In the genomic region with DNA sequence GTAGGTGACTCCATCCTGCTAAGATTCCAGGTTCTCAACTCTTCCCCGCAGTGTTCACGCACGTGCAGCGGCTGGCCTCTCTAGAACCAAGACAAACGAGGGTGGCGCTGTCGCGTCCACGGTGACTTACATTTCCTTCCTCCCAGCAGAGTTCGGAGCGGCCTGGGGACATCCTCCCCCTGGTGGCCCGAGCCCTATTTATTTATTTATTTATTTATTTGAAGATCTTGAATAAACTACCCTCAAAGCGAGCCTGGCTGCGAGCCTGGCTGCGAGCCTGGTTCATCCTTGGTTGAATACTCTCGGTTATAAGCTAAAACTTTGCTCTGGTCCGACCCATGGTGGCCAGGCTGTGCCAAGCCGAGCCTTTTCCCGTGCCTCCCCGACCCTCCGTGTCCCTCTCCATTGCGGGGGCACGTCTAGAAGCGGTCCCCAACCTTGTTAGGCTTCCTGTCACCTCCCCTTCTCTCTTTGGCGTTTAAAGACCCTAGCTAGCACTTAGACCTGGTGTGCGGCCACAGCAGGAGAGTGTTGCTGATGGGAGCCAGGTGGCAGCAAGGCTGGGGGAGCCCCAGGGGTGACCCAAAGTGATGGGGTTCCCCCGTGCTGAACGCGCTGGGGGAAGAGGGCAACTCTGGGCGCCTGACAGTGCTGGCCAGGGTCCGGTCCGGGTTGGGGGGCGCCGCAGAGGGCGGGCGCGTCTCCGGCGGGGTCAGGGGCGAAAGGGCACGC, we compare ENCODE assay signal across 10 mouse cellular contexts. TPM values are rescaled to one million over a fixed set of nuclear protein-coding genes. Genes with fewer than 3 reads are reported as not detected.
DNase-seq lines count a peak whose midpoint lies in the region; ATAC-seq and TF ChIP-seq lines count a peak whose summit lies in the region.
"Had no signal": no experiment of that assay in that cellular context is flagged by ENCODE, and none has a peak within 500 bp of the region (broad histone marks: within the 10 kb centered on the region; RNA-seq: fewer than 3 reads in every experiment).

No protein-coding gene starts in this region.

- peak; percentile 67 for DNase-seq in gastrocnemius, adult 2 months
- DNase-seq in gastrocnemius, postnatal 25 days = no peak
- peak; percentile 84 for DNase-seq in ZHBTc4 (ENCODE audit: low read depth, low spot score)
- DNase-seq in forebrain, embryonic 10.5 days (ENCODE audit: extremely low spot score, low spot score) = peak; percentile 71
- peak; percentile 74 for DNase-seq in midbrain, postnatal 0 days (ENCODE audit: low spot score)
- peak; percentile 50 for DNase-seq in thymus, postnatal 25 days

- H3K36me3 ChIP-seq in forebrain, embryonic 10.5 days (replicated peaks) = no peaks in the 10 kb centered on the region
- no peaks in the 10 kb centered on the region for H3K36me3 ChIP-seq in hindbrain, embryonic 16.5 days (ENCODE audit: control insufficient read depth, insufficient read depth, low read length)
- H3K36me3 ChIP-seq in liver, embryonic 12.5 days = no peaks in the 10 kb centered on the region
- no peaks in the 10 kb centered on the region for H3K36me3 ChIP-seq in midbrain, postnatal 0 days (ENCODE audit: insufficient read depth, low read length)

- H3K27ac ChIP-seq in gastrocnemius, adult 2 months = no peak overlapping the region
- peak overlapping the region; percentile 77 for H3K27ac ChIP-seq in forebrain, embryonic 10.5 days
- H3K27ac ChIP-seq in hindbrain, embryonic 16.5 days (ENCODE audit: low read depth, low read length) = no peak overlapping the region
- H3K27ac ChIP-seq in liver, embryonic 12.5 days = peak overlapping the region; percentile 67
- H3K27ac ChIP-seq in midbrain, postnatal 0 days (ENCODE audit: low read depth, low read length) = no peak overlapping the region

- peaks cover 83% of the 10 kb centered on the region for H3K27me3 ChIP-seq in forebrain, embryonic 10.5 days (ENCODE audit: poor library complexity, severe bottlenecking)
- peaks cover 41% of the 10 kb centered on the region for H3K27me3 ChIP-seq in hindbrain, embryonic 16.5 days (replicated peaks; ENCODE audit: control insufficient read depth, insufficient read depth, low read length)
- peaks cover 83% of the 10 kb centered on the region for H3K27me3 ChIP-seq in liver, embryonic 12.5 days (replicated peaks)
- peaks cover 46% of the 10 kb centered on the region for H3K27me3 ChIP-seq in midbrain, postnatal 0 days (ENCODE audit: insufficient read depth, low read length)

- H3K4me1 ChIP-seq in forebrain, embryonic 10.5 days = peaks cover 67% of the 10 kb centered on the region
- H3K4me1 ChIP-seq in hindbrain, embryonic 16.5 days (ENCODE audit: control insufficient read depth, insufficient read depth, low read depth, low read length) = peaks cover 29% of the 10 kb centered on the region
- H3K4me1 ChIP-seq in liver, embryonic 12.5 days = peaks cover 25% of the 10 kb centered on the region
- H3K4me1 ChIP-seq in midbrain, postnatal 0 days (ENCODE audit: insufficient read depth, low read length) = peaks cover 4% of the 10 kb centered on the region; the same call in 1 of the 2 replicates

- peak overlapping the region; percentile 54 for H3K4me3 ChIP-seq in gastrocnemius, adult 2 months
- H3K4me3 ChIP-seq in forebrain, embryonic 10.5 days = peak overlapping the region; percentile 48
- peak overlapping the region; percentile 19 for H3K4me3 ChIP-seq in hindbrain, embryonic 16.5 days (ENCODE audit: low read length)
- H3K4me3 ChIP-seq in liver, embryonic 12.5 days = peak overlapping the region; percentile 21
- H3K4me3 ChIP-seq in midbrain, postnatal 0 days (ENCODE audit: low read depth, low read length) = peak overlapping the region; percentile 28

- intact Hi-C loops in gastrocnemius, adult 2 months (cut with DNase I) = no loop called here

- peak; percentile 55; the same call in 1 of the 2 replicates for ATAC-seq in hindbrain, embryonic 16.5 days
- ATAC-seq in liver, embryonic 12.5 days = no peak; the same call in 1 of the 2 replicates
- ATAC-seq in midbrain, postnatal 0 days (ENCODE audit: low FRiP score) = peak; percentile 9; the same call in 1 of the 2 replicates

- WGBS in forebrain, embryonic 10.5 days = under 1% methylated on average over 37 of the region's 41 CpGs
- WGBS in hindbrain, embryonic 16.5 days = under 1% methylated on average over 39 of the region's 41 CpGs
- WGBS in liver, embryonic 12.5 days (ENCODE audit: insufficient replicate concordance) = 2% methylated on average over 40 of the region's 41 CpGs
- 2% methylated on average over 38 of the region's 41 CpGs for WGBS in midbrain, postnatal 0 days

- H3K9ac ChIP-seq in hindbrain, embryonic 16.5 days (ENCODE audit: low read depth, low read length) = no peak overlapping the region
- no peak overlapping the region for H3K9ac ChIP-seq in liver, embryonic 12.5 days
- H3K9ac ChIP-seq in midbrain, postnatal 0 days (replicated peaks; ENCODE audit: low read length, poor library complexity, severe bottlenecking) = no peak overlapping the region

- peak; percentile 48 for TF ChIP-seq CTCF in gastrocnemius, adult 2 months (IDR thresholded peaks at IDR 0.05)
- peak; percentile 70 for TF ChIP-seq CTCF in midbrain, postnatal 0 days (IDR thresholded peaks at IDR 0.05)

- peak overlapping the region; percentile 47 for H3K4me2 ChIP-seq in hindbrain, embryonic 16.5 days (ENCODE audit: low read length)
- peak overlapping the region; percentile 53 for H3K4me2 ChIP-seq in liver, embryonic 12.5 days
- H3K4me2 ChIP-seq in midbrain, postnatal 0 days (ENCODE audit: low read depth, low read length, poor library complexity, severe bottlenecking) = peak overlapping the region; percentile 32

- H3K9me3 ChIP-seq in forebrain, embryonic 10.5 days = peaks cover 8% of the 10 kb centered on the region
- H3K9me3 ChIP-seq in hindbrain, embryonic 16.5 days (ENCODE audit: control insufficient read depth, low read length) = no peaks in the 10 kb centered on the region; the same call in 1 of the 2 replicates
- peaks cover 3% of the 10 kb centered on the region; the same call in 1 of the 2 replicates for H3K9me3 ChIP-seq in liver, embryonic 12.5 days (replicated peaks)
- H3K9me3 ChIP-seq in midbrain, postnatal 0 days (ENCODE audit: low read length) = no peaks in the 10 kb centered on the region

RNA-seq across cellular contexts. Expression of gene 1700067P10Rik, which starts 8.1 kb away (rescaled TPM):
- not detected for total RNA-seq in gastrocnemius, adult 2 months (2021)
- not detected for total RNA-seq in gastrocnemius, postnatal 25 days (2021)
- not detected in 2 replicates for polyA plus RNA-seq in forebrain, embryonic 10.5 days (2016; fragmentation: Nextera tagmentation; extraction: Ambion mirVana)
- polyA plus RNA-seq in hindbrain, embryonic 16.5 days (2015; fragmentation: Nextera tagmentation; extraction: Ambion mirVana) = 0.24 TPM in 2 replicates
- polyA plus RNA-seq in liver, embryonic 12.5 days (2016; fragmentation: Nextera tagmentation; extraction: Ambion mirVana) = not detected in 2 replicates
- not detected in 2 replicates for total RNA-seq in midbrain, postnatal 0 days (2014; rRNA removed)
- not detected in 2 replicates for polyA plus RNA-seq in midbrain, postnatal 0 days (2015; fragmentation: Nextera tagmentation; extraction: Ambion mirVana)
- total RNA-seq: left cerebral cortex, postnatal 25 days; MEL had no signal

RNA-seq across cellular contexts. Expression of gene 9830107B12Rik, which starts 48.9 kb away (rescaled TPM):
- under 1 TPM in 1 of 2 experiments, not detected in 1; 0.13 TPM for total RNA-seq in gastrocnemius, adult 2 months (2021)
- total RNA-seq in gastrocnemius, postnatal 25 days (2021) = not detected
- polyA plus RNA-seq in forebrain, embryonic 10.5 days (2016; fragmentation: Nextera tagmentation; extraction: Ambion mirVana) = not detected in 2 replicates
- polyA plus RNA-seq in hindbrain, embryonic 16.5 days (2015; fragmentation: Nextera tagmentation; extraction: Ambion mirVana) = not detected in 2 replicates
- 0.11 TPM in 1 of 2 replicates, not detected in the other for polyA plus RNA-seq in liver, embryonic 12.5 days (2016; fragmentation: Nextera tagmentation; extraction: Ambion mirVana)
- not detected in 2 replicates for total RNA-seq in midbrain, postnatal 0 days (2014; rRNA removed)
- polyA plus RNA-seq in midbrain, postnatal 0 days (2015; fragmentation: Nextera tagmentation; extraction: Ambion mirVana) = not detected in 2 replicates
- total RNA-seq: left cerebral cortex, postnatal 25 days; MEL had no signal

RNA-seq across cellular contexts. Expression of gene 1700122O11Rik, which starts 59.1 kb away (rescaled TPM):
- not detected for total RNA-seq in gastrocnemius, adult 2 months (2021)
- total RNA-seq in gastrocnemius, postnatal 25 days (2021) = not detected
- polyA plus RNA-seq in forebrain, embryonic 10.5 days (2016; fragmentation: Nextera tagmentation; extraction: Ambion mirVana) = not detected in 2 replicates
- polyA plus RNA-seq in hindbrain, embryonic 16.5 days (2015; fragmentation: Nextera tagmentation; extraction: Ambion mirVana) = not detected in 2 replicates
- not detected in 2 replicates for polyA plus RNA-seq in liver, embryonic 12.5 days (2016; fragmentation: Nextera tagmentation; extraction: Ambion mirVana)
- total RNA-seq in midbrain, postnatal 0 days (2014; rRNA removed) = not detected in 2 replicates
- polyA plus RNA-seq in midbrain, postnatal 0 days (2015; fragmentation: Nextera tagmentation; extraction: Ambion mirVana) = not detected in 2 replicates
- total RNA-seq: left cerebral cortex, postnatal 25 days; MEL had no signal

Comparison
In these comparisons a context has a peak if more than half of its experiments do, and no peak if none do; other contexts are left out.
1. H3K27ac ChIP-seq: peak in forebrain, embryonic 10.5 days (single experiment) and liver, embryonic 12.5 days (single experiment); none in gastrocnemius, adult 2 months (single experiment), hindbrain, embryonic 16.5 days (single experiment) and midbrain, postnatal 0 days (single experiment).
2. Peak in every context shown above with its lines, with median percentiles within 50 percentile points of each other: H3K4me3 ChIP-seq and H3K4me2 ChIP-seq.